In the genomic region with DNA sequence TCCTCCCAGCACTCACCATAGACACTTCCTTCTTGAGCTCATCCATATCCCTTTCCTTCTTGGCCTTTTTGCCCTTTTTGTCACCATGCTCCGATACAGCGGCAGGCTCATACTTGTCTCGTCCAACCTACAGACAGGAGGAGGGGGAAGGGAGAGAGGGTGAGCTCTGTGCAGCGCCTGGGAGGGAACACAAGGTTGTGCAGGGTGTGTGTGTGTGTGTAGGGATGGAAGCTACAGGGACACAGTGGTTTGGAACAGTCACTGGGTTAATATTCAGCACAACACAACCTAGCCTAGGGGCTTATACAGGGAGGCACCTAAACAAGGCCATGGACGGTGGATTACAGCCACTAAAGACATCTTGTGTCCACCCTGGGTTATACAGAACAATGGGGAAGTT, we compare ENCODE assay signal across 18 mouse cellular contexts. TPM values are rescaled to one million over a fixed set of nuclear protein-coding genes. Genes with fewer than 3 reads are reported as not detected.
DNase-seq lines count a peak whose midpoint lies in the region; ATAC-seq and TF ChIP-seq lines count a peak whose summit lies in the region.
"Had no signal": no experiment of that assay in that cellular context is flagged by ENCODE, and none has a peak within 500 bp of the region (broad histone marks: within the 10 kb centered on the region; RNA-seq: fewer than 3 reads in every experiment).

No protein-coding gene starts in this region.

- intact Hi-C loops in heart, postnatal 10 days (cut with DNase I), result no loop called here
- intact Hi-C loops in left cerebral cortex, adult 2 months (cut with DNase I), result no loop called here
- intact Hi-C loops in left cerebral cortex, postnatal 25 days (cut with DNase I), result no loop called here

- WGBS in embryonic facial prominence, embryonic 11.5 days, result 63% methylated on average over 5 of the region's 5 CpGs
- WGBS in macrophage (ENCODE audit: missing documents), result 89% methylated on average over 5 of the region's 5 CpGs
- 76% methylated on average over 5 of the region's 5 CpGs for WGBS in intestine, postnatal 0 days

- H3K9me3 ChIP-seq in embryonic facial prominence, embryonic 11.5 days (replicated peaks; ENCODE audit: control insufficient read depth, low read length), result no peaks in the 10 kb centered on the region
- no peaks in the 10 kb centered on the region for H3K9me3 ChIP-seq in intestine, postnatal 0 days (ENCODE audit: control insufficient read depth)
- H3K9me3 ChIP-seq: embryonic facial prominence, embryonic 13.5 days; G1E; hindbrain, embryonic 15.5 days had no signal

- peak overlapping the region; percentile 18; the same call in 1 of the 2 replicates for H3K27ac ChIP-seq in left cerebral cortex, adult 2 months
- H3K27ac ChIP-seq in embryonic facial prominence, embryonic 11.5 days (replicated peaks; ENCODE audit: low read depth, low read length), result no peak overlapping the region
- H3K27ac ChIP-seq in macrophage, result peak overlapping the region; percentile 92; the same call in 1 of the 2 replicates
- no peak overlapping the region for H3K27ac ChIP-seq in intestine, postnatal 0 days (ENCODE audit: low read depth, low read length)
- H3K27ac ChIP-seq: embryonic facial prominence, embryonic 13.5 days; hindbrain, embryonic 15.5 days; kidney, postnatal 0 days had no signal

- H3K79me2 ChIP-seq in macrophage (ENCODE audit: inconsistent target), result peaks cover 60% of the 10 kb centered on the region

- H3K4me3 ChIP-seq in left cerebral cortex, adult 2 months, result peak overlapping the region; percentile 7; the same call in 1 of the 2 replicates
- H3K4me3 ChIP-seq in embryonic facial prominence, embryonic 11.5 days (ENCODE audit: low read depth, low read length), result no peak overlapping the region
- no peak overlapping the region for H3K4me3 ChIP-seq in macrophage (ENCODE audit: inconsistent target)
- no peak overlapping the region for H3K4me3 ChIP-seq in intestine, postnatal 0 days (ENCODE audit: low read depth, low read length)
- H3K4me3 ChIP-seq: embryonic facial prominence, embryonic 13.5 days; hindbrain, embryonic 15.5 days had no signal

- H3K4me1 ChIP-seq in embryonic facial prominence, embryonic 11.5 days (ENCODE audit: control insufficient read depth, insufficient read depth, low read length), result no peaks in the 10 kb centered on the region
- H3K4me1 ChIP-seq in intestine, postnatal 0 days (replicated peaks; ENCODE audit: control insufficient read depth, insufficient read depth, low read length), result peaks cover 30% of the 10 kb centered on the region

- DNase-seq in heart, adult 11 months, result peak; percentile 86
- no peak for DNase-seq in heart, postnatal 10 days
- no peak for DNase-seq in left cerebral cortex, adult 2 months (ENCODE audit: extremely low spot score in 1 of 2, low spot score in 2 of 2)
- DNase-seq in left cerebral cortex, postnatal 25 days (ENCODE audit: low spot score in 2 of 2), result no peak
- no peak for DNase-seq in embryonic facial prominence, embryonic 11.5 days (ENCODE audit: low spot score)
- no peak for DNase-seq in kidney, adult 11 months
- DNase-seq: adrenal gland, adult 2 months; cerebellum, postnatal 10 days; gastrocnemius, postnatal 36 days; lung, postnatal 14 days; right cerebral cortex, postnatal 4 days had no signal

- no peaks in the 10 kb centered on the region for H3K27me3 ChIP-seq in embryonic facial prominence, embryonic 11.5 days (ENCODE audit: control insufficient read depth, insufficient read depth, low read length)
- no peaks in the 10 kb centered on the region for H3K27me3 ChIP-seq in intestine, postnatal 0 days (replicated peaks; ENCODE audit: control insufficient read depth, insufficient read depth, low read length)
- H3K27me3 ChIP-seq: embryonic facial prominence, embryonic 13.5 days; hindbrain, embryonic 15.5 days had no signal

- H3K9ac ChIP-seq in embryonic facial prominence, embryonic 11.5 days (replicated peaks; ENCODE audit: low read length), result no peak overlapping the region
- H3K9ac ChIP-seq in intestine, postnatal 0 days (ENCODE audit: low read depth, low read length), result no peak overlapping the region
- H3K9ac ChIP-seq: embryonic facial prominence, embryonic 13.5 days; hindbrain, embryonic 15.5 days had no signal

- TF ChIP-seq CTCF in left cerebral cortex, adult 2 months (IDR thresholded peaks at IDR 0.05), result no peak
- TF ChIP-seq CTCF in intestine, postnatal 0 days (IDR thresholded peaks at IDR 0.05; ENCODE audit: low read depth), result no peak

- H3K4me2 ChIP-seq in embryonic facial prominence, embryonic 11.5 days (ENCODE audit: low read depth, low read length), result no peak overlapping the region
- no peak overlapping the region for H3K4me2 ChIP-seq in intestine, postnatal 0 days (replicated peaks; ENCODE audit: low read depth)
- H3K4me2 ChIP-seq: embryonic facial prominence, embryonic 13.5 days; hindbrain, embryonic 15.5 days; midbrain, embryonic 11.5 days had no signal

- ATAC-seq in embryonic facial prominence, embryonic 11.5 days (replicated peaks; ENCODE audit: insufficient number of reproducible peaks, low FRiP score, low TSS enrichment, low read depth), result 0 out of 2 replicates have a peak, but pooled peaks have one; percentile 62
- no peak for ATAC-seq in intestine, postnatal 0 days

- peaks cover 15% of the 10 kb centered on the region for H3K36me3 ChIP-seq in embryonic facial prominence, embryonic 11.5 days (replicated peaks; ENCODE audit: control insufficient read depth, insufficient read depth, low read depth, low read length)
- peaks cover 40% of the 10 kb centered on the region for H3K36me3 ChIP-seq in macrophage (ENCODE audit: inconsistent target)
- H3K36me3 ChIP-seq in intestine, postnatal 0 days (ENCODE audit: control insufficient read depth, insufficient read depth), result peaks cover 61% of the 10 kb centered on the region

RNA-seq across cellular contexts. Expression of gene Atp1a1, which starts 9.5 kb away (rescaled TPM):
- total RNA-seq in heart, postnatal 10 days (2021), result 1,000 to 10,000 TPM in 1 of 2 experiments, 100 to 1,000 TPM in 1; 897 to 1,002 TPM
- 1,000 to 10,000 TPM; 1,018 to 1,116 TPM for total RNA-seq in left cerebral cortex, adult 2 months (2021)
- 1,000 to 10,000 TPM; 1,156 to 1,300 TPM for total RNA-seq in left cerebral cortex, postnatal 25 days (2021)
- polyA plus RNA-seq in embryonic facial prominence, embryonic 11.5 days (2014; fragmentation: Nextera tagmentation; extraction: Ambion mirVana), result 87.9 and 89.5 TPM in 2 replicates
- 100 to 1,000 TPM in 3 of 26 experiments, 10 to 100 TPM in 23; 21.3 to 208 (median 41.7) TPM for total RNA-seq in macrophage (2018; cell fraction: chromatin; rRNA removed)
- 100 to 1,000 TPM in 19 of 26 experiments, 10 to 100 TPM in 7; 73.2 to 225 (median 128) TPM for total RNA-seq in macrophage (2018; cell fraction: cytosol; rRNA removed)
- total RNA-seq in macrophage (2018; cell fraction: nucleus; rRNA removed), result 100 to 1,000 TPM in 23 of 26 experiments, 10 to 100 TPM in 3; 86.0 to 312 (median 124) TPM
- 155 to 277 TPM (median 164 TPM) in 3 replicates for polyA plus RNA-seq in macrophage (2018)
- 309 and 318 TPM in 2 replicates for polyA plus RNA-seq in intestine, postnatal 0 days (2015; fragmentation: Nextera tagmentation; extraction: Ambion mirVana)

Comparison
In these comparisons a context has a peak if more than half of its experiments do, and no peak if none do; other contexts are left out.
1. H3K27ac ChIP-seq: peak in left cerebral cortex, adult 2 months (single experiment) and macrophage (single experiment); none in embryonic facial prominence, embryonic 11.5 days (single experiment) and intestine, postnatal 0 days (single experiment).